Mouse (Mus musculus): ENCODE data around the gene Tet2.

The Tet2 gene

GRCm38 (mm10) chr3:133436919-133437320 is 108.0 kb downstream of the Tet2 start:
- DNase-seq (ENCODE audit: low spot score in 2 of 2): no peak

- no peak for DNase-seq (ENCODE audit: low spot score in 2 of 2)
Measured at GRCm38 (mm10) chr3:133436279-133436860, 108.6 kb downstream of the Tet2 start.

DNA sequence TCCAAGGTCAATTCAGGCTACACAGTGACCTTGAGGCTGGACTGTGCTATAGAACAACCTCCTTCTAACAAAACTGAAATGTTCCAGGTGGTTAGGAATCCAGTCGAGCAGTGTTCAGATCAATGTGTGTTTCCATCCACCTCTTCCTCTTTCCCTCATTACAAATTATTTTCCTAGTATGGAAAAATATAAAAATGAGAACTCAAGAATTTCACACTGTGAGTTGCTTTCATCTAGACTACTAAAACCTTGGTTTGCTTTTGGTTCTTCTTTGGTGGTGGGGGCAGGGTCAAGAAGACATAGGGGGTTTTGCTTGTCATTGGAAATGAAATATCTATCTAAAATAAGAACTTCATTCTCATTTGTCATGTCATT is 109.2 kb downstream of the Tet2 start:
- no peak for DNase-seq (ENCODE audit: low spot score in 2 of 2)

DNA sequence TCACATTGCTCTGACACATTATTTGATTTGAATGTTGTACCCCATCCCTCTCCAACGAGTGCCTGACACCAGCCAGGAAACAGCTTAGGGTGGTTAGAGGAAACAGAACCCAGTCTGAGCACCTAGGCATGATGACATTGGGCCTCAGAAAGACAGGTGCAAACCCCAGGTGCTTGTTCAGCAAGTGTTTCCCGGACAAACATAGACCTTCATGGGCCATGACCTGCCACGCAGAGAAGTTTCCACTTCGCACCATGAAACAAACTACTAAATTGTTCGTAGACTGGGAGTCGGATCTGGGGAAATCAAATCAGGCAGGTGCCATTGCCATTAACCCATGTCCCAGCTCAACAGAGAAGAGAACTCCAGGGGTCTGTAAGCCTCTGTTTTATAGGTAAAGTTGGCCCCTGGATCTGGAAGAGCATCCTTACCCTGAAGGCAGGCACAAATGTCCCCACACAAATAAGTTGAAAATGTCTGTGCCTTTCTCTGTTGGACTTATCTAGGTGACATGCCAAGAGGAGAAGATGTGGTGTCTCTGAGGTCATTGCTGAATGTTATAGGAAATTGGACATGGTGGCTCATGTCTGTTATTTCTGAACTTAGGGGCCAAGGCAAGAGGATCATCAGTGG is 109.7 kb downstream of the Tet2 start:
- no peak for DNase-seq (ENCODE audit: low spot score in 2 of 2)

- no peak for DNase-seq (ENCODE audit: low spot score in 2 of 2)
Measured at GRCm38 (mm10) chr3:133429394-133430173, 115.4 kb downstream of the Tet2 start.

GRCm38 (mm10) chr3:133428003-133428402 is 116.9 kb downstream of the Tet2 start:
- DNase-seq (ENCODE audit: low spot score in 2 of 2): no peak

DNA sequence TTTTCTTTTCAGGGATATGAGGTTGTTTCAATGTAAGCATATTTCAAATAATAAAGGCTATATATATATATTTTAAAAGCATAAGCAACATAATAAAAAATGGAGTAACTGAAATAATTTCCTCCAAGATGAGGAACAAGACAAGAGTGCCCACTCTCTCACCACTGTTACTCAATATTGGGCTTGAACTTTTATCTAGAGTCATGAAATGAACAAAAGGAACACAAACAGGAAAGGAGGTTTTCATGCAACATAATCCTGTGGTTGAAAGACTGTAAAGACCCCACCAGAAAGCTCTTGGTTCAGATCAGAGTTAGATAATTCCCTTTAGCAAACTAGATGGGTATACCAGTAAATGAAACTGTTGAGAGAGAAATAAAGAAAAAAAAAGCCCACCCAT is 121.9 kb downstream of the Tet2 start:
- DNase-seq (ENCODE audit: low spot score in 2 of 2): no peak

DNA sequence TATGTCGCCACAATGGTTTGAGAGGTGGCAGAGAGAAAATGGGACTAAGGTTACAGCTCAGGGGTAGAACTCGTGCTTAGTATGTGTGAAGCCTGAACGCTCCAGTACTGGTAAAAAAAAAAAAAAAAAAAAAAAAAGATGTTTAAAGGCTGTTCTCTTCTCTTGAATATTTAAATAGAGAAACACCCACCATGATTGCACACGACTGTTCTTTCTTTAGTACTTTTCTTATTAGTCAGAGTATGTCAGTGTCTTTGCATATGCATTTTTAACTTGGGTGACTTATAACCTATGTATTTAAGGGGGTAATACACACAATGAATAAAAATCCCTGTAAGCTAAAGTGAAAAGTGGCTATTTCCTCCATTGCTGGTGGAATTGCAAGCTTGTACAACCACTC is 130.2 kb downstream of the Tet2 start:
- DNase-seq (ENCODE audit: low spot score in 2 of 2): no peak

All from natural killer cell, adult 2 months (primary cell).